Mouse (Mus musculus) cerebellum, adult 11-12 months (tissue): ENCODE data around the gene Cadps.

Experiments
- DNase-seq: peaks from one replicate; pipeline ENCODE4 v3.0.0; 2022

Gene Cadps

GRCm38 (mm10) chr14:12581657-12582056 is 241.2 kb downstream of the Cadps start:
- DNase-seq = no peak

- DNase-seq = no peak
These were observed 242.1 kb downstream of the Cadps start for GRCm38 (mm10) chr14:12580786-12581185.

- no peak for DNase-seq
These were observed 244.7 kb downstream of the Cadps start for GRCm38 (mm10) chr14:12578156-12578555.

GRCm38 (mm10) chr14:12577475-12578140 is 245.3 kb downstream of the Cadps start:
- no peak for DNase-seq

GRCm38 (mm10) chr14:12575105-12575504 is 247.8 kb downstream of the Cadps start:
- peak; percentile 22 for DNase-seq

- DNase-seq = no peak
These were observed 248.5 kb downstream of the Cadps start for GRCm38 (mm10) chr14:12574336-12574735.

GRCm38 (mm10) chr14:12561730-12562129 is 261.1 kb downstream of the Cadps start:
- peak; percentile 57 for DNase-seq

GRCm38 (mm10) chr14:12560233-12560577 is 262.7 kb downstream of the Cadps start:
- DNase-seq = no peak

GRCm38 (mm10) chr14:12559574-12560232 is 263.2 kb downstream of the Cadps start:
- no peak for DNase-seq

- no peak for DNase-seq
These were observed 263.8 kb downstream of the Cadps start for GRCm38 (mm10) chr14:12558920-12559573.

- DNase-seq = no peak
These were observed 268.4 kb downstream of the Cadps start for GRCm38 (mm10) chr14:12554486-12554885.

- no peak for DNase-seq
These were observed 271.5 kb downstream of the Cadps start for GRCm38 (mm10) chr14:12551353-12551752.

GRCm38 (mm10) chr14:12550931-12551330 is 271.9 kb downstream of the Cadps start:
- no peak for DNase-seq

GRCm38 (mm10) chr14:12549290-12549689 is 273.6 kb downstream of the Cadps start:
- DNase-seq = no peak

- DNase-seq = no peak
These were observed 275.4 kb downstream of the Cadps start for GRCm38 (mm10) chr14:12547496-12547895.

- no peak for DNase-seq
These were observed 281.1 kb downstream of the Cadps start for GRCm38 (mm10) chr14:12541733-12542132.

- DNase-seq = no peak
These were observed 283.8 kb downstream of the Cadps start for GRCm38 (mm10) chr14:12539071-12539470.

- no peak for DNase-seq
These were observed 291.8 kb downstream of the Cadps start for GRCm38 (mm10) chr14:12531101-12531500.

GRCm38 (mm10) chr14:12530554-12530953 is 292.3 kb downstream of the Cadps start:
- DNase-seq = no peak

- DNase-seq = peak; percentile 31
These were observed 292.8 kb downstream of the Cadps start for GRCm38 (mm10) chr14:12529961-12530542.

GRCm38 (mm10) chr14:12527296-12527695 is 295.6 kb downstream of the Cadps start:
- DNase-seq = no peak

- no peak for DNase-seq
These were observed 315.9 kb downstream of the Cadps start for GRCm38 (mm10) chr14:12507018-12507417.

- DNase-seq = no peak
These were observed 318.5 kb downstream of the Cadps start for GRCm38 (mm10) chr14:12504191-12504947.
